Mouse (Mus musculus) cerebellum, postnatal 36 days (tissue): Measurements from ENCODE around the gene Cacna1c.
"Not testable (repeated sequence)": the region's sequence is repeated elsewhere in the genome, so short reads cannot be mapped to it uniquely, and the experiment has no call there.

Experiments
- DNase-seq, 2 experiments: peaks; one replicate each; pipeline ENCODE4 v3.0.0; 2021 to 2022; ENCODE audit warnings: mixed read lengths in 2 of 2

The Cacna1c gene

DNA sequence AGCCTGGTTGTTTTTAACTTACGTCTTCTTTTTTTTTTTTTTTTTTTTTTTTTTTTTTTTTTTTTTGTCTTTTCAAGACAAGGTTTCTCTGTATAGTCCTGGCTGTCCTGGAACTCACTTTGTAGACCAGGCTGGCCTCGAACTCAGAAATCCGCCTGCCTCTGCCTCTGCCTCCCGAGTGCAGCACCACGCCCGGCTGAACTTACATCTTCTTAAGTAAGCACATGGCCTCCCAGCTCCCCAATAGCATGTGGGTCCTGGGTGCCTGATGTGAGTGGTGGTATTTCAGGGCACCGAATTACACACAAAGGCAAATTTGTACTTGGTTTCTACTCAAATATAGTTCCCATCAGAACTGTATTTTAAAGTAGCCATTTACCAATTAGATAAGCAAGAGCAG, 9.8 kb upstream of the Cacna1c start:
- not testable (repeated sequence) for DNase-seq

DNA sequence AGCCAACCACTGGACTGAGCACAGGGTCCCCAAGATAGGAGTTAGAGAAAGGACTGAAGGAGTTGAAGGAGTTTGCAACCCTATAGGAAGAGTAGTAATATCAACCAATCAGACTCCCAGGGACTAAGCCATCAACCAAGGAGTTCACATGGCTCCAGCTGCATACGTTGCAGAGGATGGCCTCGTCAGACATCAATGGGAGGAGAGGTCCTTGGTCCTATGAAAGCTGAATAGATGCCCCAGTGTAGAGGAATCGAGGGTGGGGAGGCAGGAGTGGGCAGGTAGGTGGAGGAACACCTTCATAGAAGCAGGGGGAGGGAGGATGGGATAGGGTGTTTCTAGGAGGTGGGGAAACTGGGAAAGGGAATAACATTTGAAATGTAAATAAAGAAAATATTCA, 8.7 kb upstream of the Cacna1c start:
- no peak for DNase-seq

DNA sequence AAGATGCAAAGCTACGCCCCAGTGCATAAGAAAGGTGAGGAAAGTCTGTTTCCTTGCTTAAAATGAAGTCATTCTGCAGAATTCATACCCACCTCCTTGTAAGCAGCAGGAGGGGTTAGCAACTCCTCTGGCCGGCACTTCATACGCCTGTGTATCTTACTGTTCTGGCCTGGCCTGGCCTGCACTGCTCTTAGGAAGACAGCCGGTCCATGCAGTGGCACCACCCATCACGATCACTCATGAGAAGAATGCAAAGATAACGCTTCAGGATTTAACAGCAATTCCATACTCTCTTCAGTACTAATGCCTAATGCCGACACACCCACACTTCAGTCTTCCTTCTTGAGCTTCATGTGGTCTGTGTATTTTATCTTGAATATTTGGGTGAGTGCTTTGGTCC, 8.1 kb upstream of the Cacna1c start:
- no peak for DNase-seq

DNA sequence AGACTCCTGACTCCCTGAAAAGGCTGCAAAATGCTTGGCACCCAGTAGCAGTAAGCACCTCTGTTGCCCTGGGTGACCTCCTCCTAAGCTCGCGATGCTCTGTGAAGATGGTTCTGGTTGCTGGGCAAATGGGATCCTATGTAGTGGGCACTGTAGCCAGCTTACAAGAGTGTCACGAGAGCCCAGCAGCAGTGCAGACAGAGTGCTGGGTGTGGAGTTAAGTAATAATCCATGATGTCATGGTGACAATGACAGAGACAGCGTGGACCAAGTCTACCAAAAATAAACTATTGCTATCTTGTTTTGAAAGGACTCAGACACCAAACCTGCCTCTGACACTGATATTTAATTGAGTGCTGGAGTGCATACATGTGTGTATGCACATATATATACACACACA, 5.4 kb upstream of the Cacna1c start:
- DNase-seq = no peak

DNA sequence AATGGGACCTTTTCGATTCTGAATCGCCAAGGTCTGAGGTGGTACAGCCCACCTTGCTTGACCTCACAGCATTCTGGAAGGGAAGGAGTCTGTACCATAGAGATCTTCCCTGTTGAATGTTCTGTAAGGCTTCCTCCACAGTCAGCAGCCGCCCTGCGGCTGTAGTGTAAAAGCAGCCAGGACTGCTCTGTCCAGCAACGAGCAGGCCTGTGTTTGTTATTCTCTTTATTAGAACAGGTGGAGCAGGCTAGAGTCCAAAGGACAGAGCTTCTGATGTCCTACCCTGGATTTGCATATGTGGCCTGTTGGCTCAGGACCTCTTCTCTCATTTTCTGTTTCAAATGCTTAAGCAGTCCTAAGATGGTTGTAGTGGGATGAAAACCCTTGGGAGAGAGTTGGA, 4.1 kb upstream of the Cacna1c start:
- no peak for DNase-seq

DNA sequence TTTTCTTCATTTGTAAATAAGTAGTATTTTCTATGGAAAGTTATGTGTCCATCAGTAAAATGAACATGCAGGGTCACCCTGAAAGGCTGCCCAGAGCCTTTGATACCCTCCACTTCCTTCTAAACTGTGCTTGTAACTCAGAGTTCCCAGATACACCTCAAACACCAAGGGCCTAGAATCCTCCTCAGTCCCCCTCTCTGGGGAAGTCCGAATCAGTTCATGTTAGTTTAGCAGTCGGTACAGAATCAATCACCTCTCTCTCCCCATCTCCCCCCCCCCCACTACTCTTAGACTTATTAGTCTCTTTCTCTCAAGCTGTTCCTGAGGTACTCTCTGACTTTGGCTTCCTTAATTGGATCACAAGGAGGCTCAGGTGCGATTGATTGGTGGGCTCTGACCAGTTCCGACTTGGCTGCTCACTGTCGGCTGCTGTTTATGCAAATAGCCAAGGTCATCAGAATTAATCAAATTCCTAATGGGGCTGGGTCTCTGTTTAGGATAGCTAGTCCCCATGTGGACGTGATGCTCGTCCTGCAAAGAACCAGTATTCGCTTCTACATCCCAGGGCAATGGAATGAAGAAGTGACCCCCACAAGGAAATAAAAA, 3.2 kb upstream of the Cacna1c start:
- DNase-seq = no peak

DNA sequence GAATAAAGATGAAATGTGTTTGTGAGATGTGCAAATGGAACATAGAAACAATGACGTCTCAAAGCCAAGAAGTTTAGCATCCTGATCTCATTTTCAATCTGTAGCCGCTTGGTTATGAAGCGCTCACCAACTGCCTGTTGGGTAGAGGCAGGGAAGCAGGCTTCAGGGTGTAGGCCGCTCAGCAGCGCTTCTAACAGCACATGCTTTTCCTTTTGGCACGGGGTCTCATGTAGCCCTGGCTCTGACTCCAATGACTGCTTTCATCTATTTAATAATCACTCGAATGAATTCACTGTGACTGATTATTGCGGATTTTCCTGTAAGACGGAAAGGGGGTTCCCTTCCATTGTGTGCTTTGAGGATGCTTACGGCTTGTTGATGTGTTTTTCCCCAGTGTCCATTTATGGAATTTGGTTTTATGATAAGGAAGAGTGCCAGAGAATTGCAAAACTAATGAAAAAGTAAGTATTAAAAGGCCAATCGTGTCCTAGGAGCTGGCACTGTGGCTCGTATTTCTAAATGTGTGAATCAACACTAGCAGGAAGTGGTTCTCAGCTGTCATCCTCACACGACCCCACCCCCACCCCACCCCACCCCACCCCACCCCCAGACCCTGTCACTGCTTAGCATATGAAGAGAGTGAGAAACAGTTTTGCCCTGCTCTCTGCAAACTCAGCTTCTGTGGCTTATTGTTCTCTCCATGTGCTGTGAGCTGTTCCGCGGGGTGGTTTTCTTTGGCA, 2.5 kb upstream of the Cacna1c start:
- DNase-seq = no peak

DNA sequence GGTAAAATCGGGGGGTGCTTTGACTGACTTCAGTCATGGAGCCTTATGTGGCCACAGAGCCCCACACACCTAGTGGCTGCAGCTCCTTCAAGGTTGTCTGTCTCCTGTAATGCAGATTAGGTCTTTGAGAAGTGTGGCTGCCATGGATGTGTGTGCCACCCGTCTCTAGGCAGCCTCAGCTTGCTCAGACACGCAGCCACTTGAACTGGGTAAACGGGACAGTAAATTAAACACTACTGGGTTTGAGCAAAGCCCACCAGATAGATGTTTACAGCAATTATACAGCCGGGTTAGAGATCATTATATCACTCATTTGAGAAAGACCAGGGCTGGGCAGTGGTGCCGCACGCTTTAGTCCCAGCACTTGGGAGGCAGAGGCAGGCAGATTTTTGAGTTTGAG, 1.6 kb downstream of the Cacna1c start:
- DNase-seq = no peak

DNA sequence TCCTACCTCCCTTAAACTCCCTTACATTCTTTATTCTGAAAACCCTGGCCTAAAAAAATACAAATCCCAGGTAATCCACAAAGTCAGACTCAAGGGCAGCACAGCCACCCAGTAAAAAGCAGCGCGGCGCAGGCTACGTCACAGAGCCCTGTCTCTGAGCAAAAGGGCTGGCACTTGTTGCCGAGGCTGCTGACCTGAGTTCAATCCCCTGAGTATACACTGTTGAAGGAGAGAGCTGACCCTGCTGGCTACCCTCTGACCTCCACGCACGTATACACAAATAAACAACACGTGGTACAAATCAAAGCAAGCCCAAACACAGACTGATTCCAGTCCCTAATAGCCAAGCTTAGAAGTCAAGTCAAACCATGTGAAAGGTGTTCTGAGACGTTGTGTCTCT, 2.1 kb downstream of the Cacna1c start:
- no peak for DNase-seq

DNA sequence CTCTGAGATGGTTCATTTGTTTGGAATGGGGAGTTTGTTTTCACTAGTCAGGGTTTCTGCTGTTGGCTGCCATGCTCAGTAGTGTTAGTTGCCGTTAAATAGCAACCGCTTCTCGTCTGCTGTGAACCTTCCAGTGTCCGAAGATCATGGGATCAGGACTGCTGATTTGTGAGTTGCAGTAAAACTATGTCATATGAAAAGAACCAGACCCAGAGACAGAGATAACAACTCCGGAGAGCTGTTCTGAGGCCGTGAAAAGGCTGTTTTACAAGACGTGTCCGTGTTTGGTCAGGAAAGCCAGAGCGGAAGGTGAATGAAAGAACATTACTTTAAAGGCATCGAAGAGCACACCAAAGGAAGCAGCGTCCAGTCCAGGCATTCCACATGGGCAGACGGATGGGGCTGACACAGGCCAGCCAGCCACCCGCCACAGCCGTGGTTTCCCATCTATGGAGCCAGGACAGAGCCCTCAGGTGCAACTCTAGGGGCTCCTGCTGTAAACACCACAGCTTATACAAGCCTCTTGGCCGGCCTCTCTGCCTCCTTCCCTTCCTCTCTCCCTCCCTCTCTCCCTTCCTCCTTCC, 2.6 kb downstream of the Cacna1c start:
- no peak for DNase-seq

DNA sequence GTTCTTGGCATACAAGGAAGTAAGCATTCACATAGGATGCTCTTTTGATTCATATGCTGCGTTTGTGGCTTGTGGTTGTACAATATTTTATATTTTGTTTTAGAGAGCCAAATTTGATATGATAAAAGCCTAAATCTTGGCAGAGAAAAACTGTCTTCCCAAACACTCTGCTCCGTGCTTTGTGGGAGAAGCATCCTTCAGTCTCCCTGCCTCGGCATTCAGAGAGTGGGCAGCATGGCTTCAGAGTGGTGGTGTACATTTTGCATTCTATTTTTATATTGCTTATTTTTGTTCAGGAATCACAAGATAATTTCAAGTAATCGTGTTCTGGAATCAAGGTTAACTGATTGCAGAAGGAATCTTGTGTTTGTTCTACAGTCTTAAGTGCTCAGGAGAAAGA, 4.7 kb downstream of the Cacna1c start:
- DNase-seq = no peak

DNA sequence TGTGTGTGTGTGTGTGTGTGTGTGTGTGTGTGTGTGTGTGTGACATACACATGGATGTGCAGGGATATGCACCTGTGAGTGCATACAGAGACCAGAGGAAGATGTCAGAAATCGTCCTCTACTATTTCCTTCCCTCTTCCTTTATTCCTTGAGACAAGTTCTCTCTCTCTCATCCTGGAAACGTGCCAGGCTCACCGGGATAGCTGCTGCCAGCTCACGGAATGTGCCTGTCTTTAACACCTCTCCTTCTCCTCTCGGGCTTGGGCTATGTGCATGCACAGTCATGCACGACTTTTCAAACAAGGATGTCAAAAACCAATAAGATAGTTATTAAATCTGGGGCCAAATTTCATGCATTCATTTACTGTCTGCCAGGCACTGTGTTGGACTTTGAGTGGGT, 8.6 kb downstream of the Cacna1c start:
- DNase-seq = peak; percentile 21 to 31

DNA sequence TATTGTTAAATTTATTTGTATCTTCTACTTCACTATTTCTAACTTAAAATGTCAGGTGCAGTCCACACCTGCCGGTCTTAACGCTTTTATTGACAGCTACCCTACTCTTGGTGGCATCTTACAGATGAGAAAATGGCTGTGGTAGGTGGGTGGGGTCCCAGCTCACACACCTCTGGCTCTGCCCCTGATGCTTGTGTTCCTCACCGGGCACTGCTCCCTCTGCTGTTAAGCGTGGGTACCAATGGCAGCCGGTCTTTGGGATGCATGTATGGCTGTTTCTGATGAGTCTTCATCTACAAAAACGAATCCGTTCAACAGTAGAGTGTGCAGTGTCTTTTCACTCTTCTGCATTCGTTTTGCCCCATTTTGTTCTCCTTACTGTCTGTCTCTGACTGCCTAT, 9.6 kb downstream of the Cacna1c start:
- DNase-seq = peak; percentile 40 to 41

DNA sequence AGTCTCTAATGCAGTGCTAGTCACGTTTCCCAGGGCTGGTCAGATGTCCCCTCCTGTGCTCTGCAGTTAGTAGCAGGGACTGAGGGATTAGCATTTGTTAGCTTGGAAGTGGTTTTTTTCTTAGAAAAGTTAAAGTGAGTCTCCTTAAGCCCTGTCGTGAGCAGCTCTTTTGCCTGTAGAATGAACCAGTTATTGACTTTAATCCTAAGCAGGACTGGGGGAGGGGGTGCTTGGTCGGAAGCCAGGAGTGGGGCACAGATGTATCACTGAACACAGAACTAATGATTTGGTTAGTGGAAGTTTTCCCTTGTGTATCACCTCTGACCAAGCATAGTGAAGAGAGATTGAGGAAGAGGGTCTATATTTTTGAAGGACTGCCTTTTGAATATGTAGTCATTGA, 12.4 kb downstream of the Cacna1c start:
- no peak for DNase-seq

DNA sequence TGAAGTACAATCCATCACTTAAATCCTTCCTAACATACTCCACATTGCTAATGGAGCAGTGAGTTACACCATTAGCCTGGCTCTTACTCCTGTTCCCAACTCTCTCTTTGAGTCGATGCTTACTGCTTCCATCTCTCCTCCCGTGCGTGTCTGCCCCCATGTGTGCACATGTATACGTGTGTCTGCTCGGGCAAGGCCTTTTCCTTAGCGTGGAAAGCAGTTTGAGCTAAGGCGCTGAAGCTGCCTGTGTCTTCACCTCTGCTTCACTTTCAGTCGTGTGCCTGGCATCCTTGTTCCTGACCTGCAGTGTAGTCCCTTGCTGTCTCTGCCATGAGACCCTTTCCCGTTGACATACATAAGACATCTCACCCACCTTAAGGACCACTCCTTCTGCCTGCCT, 14.0 kb downstream of the Cacna1c start:
- DNase-seq = no peak

DNA sequence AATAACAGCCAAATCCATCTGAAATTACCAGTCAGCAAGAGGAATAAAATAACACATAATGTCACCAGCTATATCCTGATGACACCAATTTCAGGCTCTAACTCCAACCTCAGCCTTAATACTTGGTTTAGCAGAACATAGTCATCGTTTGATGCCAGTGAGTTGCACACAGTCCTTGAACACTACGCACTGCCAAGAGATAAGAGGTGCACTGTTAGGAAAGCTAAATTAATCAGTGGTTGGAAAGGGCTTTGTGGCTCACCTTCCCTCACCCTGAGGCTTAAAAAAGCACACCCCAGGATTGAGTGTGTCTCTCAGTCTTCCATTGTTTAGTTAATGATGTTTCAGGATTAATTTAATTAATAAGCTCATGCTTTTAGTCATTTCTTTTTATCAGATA, 16.0 kb downstream of the Cacna1c start:
- no peak for DNase-seq

DNA sequence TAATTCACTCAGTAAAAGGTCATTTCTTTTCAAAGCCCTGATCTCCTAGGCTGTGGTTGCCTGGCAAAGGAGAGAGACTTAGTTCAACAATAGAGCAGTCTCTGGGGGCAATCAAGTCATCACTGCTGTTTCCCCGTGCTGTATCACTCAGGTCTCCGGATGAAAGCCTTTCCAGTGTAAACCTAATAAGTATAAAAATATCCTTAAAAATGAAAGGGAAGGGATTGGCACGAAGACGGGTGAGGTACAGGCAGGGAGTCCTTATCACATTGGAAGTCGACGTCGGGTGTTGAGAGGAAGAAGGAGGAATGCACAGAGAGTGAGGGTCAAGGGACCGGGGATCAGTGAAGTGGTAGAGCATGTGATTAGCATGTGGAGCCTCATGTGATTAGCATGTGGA, 19.1 kb downstream of the Cacna1c start:
- DNase-seq = no peak

DNA sequence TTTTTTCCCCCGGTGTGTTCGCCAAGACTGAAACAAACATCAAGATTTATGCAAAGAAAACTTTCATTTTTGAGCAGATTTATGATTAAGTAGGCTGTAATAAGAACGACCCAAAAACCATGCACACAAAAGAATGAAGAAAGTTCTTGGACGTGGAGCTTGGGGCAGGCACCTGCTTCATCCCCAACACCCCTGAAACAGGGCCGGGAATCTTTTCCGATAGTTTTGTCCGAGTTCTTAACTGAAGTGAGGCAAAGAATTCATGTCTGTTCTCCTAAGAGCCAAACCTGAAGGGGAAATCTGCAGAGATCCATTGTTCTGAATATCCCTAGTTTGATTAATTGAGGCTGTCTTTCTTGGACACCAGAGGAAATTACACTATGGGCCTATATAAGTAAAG, 20.1 kb downstream of the Cacna1c start:
- DNase-seq = no peak

DNA sequence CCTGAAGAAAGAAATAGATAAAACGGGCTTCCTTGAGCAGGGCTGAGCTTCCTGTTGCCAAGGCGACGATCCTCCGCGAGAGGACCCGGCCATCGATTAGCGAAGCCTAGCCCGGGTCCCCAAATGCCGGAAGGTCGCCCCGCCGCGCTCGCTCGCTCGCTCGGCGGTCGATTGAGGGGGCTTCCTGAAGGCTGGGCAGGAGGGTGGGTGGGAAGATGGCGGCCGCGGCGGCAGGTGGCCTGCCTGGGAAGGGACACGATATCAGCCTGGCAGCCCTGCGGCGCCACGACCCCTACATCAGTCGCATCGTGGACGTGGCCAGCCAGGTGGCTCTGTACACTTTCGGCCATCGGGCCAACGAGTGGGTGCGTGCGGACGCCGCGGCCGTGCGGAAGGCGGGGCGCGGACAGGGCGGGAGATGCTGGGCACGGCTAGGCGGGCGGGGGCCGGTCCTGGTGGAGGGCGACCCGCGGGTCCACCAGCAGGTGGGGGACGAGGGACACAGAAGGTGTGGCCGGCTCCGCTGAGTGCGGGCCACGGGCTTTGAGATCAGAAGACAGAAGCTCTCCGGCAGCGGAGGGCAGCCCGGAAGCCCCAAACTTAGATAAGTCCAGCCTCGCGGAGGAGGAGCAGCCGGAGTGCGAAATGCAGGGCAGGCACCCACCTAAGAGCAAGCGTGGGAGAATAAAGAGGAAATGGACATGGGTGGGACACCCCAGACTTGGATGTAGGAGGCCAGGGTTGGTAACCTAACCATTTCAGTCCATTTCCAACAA, 21.0 kb downstream of the Cacna1c start, which contains the start of gene Dcp1b:
TSS of gene Dcp1b (plus strand) at position 176 of the 776 bp plus-strand sequence.
- DNase-seq = peak; percentile 87 to 89

DNA sequence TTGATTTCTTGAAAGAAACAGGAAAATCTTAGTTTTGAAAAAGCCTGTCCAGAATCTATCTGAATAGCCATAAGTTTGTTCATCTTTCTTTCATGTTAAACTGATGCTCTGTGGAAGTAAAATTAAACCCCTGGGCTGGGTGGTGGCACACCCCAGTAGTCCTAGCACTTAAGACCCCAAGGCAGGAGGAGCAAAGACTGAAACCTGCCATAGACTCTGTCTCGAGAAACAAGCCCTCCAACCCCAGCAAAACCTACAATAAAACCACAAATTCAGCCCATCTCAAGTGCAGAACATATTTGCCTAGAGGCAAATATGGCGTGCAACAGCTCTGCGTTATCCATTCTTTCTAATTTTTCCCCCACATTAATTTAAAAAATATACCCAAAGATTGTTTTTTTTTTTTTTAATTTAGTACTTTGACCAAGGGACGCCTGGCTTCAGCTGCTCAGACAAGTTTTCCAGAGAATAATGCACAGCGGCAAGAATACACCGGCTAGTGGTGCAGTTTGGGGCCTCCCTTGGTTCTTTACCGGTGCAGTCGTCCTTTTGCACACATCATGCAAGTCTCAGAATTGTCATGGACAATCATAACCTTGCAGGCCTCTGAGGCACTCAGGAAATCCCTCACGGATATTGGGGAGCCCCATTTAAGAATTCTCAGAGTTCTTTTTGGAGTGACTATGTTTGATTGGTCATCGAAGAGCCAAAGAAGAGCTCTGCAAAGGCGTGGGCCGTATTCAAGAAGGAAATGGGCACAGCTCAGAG, 21.7 kb downstream of the Cacna1c start:
- DNase-seq = no peak

DNA sequence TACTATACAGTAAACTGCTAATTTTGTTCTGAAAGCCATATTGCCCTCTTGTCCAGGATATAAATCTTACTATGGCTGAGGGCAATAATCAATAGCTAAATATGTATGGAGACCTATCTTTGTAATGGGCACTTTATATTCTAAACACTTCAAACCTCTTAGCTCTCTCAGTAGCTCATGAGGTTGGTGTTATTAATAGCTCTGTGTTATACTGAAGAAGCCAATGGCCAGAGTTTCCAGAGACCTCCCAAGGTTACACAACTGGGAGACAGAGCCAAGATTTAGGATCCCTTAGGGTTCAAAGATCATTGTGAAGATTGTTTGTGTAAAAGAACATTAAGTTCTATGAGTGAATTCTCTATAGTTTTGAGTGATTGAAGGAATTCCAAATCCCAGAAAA, 30.5 kb downstream of the Cacna1c start:
- DNase-seq = no peak

DNA sequence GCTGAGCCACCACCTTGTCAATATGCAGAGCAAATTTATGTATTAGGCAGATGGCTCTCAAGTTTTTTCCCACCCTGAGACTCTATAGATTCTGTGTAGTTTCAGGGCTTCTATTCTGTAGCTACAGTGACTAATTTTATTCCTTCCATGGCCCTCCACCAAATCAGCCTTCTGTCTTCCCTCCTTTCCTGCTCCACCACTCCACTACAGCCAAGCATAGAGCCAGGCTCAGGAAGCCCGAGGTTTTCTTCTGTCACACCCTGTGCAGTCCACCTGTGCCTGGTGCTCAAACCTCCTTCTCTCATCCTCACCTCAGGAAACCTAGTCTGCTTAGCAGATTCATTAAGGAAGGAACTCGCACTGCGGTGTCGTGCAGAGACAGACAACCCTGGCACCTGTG, 51.1 kb downstream of the Cacna1c start:
- DNase-seq = no peak

DNA sequence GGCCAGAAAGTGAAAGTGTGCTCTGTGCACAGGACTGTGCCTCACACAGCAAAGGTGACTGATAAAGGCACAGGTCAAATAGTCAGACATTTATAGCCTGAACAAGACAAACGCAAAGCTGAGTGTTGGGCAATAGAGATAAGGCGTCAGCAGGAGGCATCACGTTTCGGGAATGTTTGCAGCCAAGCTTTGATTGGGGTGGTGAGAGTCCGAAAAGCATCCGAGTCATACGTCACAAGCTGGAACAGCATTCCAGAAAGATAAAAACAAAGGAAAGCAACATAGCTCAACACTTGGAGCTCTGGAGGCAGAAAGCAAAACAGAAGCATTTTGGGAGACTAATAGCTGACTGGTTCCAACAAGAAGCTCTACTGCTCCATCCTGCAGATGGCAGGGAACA, 56.7 kb downstream of the Cacna1c start:
- DNase-seq = no peak
